ENCODE assay signal across 26 mouse cellular contexts in the genomic region with DNA sequence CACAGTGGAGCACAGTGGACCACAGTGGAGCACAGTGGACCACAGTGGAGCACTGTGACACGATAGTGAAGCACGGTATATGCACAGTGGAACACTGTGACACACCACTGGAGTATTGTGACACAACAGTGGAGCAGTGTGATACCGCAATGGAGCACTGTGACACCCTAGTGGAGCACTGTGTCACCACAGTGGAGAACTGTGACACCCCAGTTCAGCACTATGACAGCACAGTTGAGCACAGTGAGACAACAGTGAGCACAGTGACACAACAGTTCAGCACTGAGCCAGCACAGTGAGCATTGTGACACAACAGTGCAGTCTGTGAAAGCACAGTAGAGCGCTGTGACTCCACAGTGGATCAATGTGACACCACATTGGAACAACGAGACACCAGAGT.
DNase-seq lines count a peak whose midpoint lies in the region; ATAC-seq lines count a peak whose summit lies in the region.
"Had no signal": no experiment of that assay in that cellular context is flagged by ENCODE, and none has a peak within 500 bp of the region (broad histone marks: within the 10 kb centered on the region; RNA-seq: fewer than 3 reads in every experiment).

No protein-coding gene starts in this region.

- no peak overlapping the region for H3K4me2 ChIP-seq in intestine, embryonic 14.5 days (ENCODE audit: low read length)
- no peak overlapping the region for H3K4me2 ChIP-seq in intestine, embryonic 16.5 days (ENCODE audit: low read depth, low read length)
- H3K4me2 ChIP-seq in limb, embryonic 11.5 days (ENCODE audit: low read depth, severe bottlenecking) = no peak overlapping the region
- H3K4me2 ChIP-seq in midbrain, embryonic 13.5 days (replicated peaks) = no peak overlapping the region
- H3K4me2 ChIP-seq: embryonic facial prominence, embryonic 12.5 days; heart, embryonic 13.5 days; hindbrain, embryonic 12.5 days; limb, embryonic 15.5 days; midbrain, embryonic 15.5 days; neural tube, embryonic 15.5 days had no signal

- H3K4me3 ChIP-seq in intestine, embryonic 14.5 days (ENCODE audit: low read depth, low read length) = no peak overlapping the region
- H3K4me3 ChIP-seq in intestine, embryonic 16.5 days (ENCODE audit: low read length) = no peak overlapping the region
- H3K4me3 ChIP-seq in embryonic facial prominence, embryonic 10.5 days = no peak overlapping the region
- no peak overlapping the region for H3K4me3 ChIP-seq in limb, embryonic 11.5 days (ENCODE audit: low read depth, low read length)
- no peak overlapping the region for H3K4me3 ChIP-seq in midbrain, embryonic 13.5 days (replicated peaks)
- H3K4me3 ChIP-seq: embryonic facial prominence, embryonic 12.5 days; gastrocnemius, adult 2 months; heart, adult 2 months; heart, embryonic 13.5 days; hindbrain, embryonic 12.5 days; left cerebral cortex, adult 2 months; limb, embryonic 15.5 days; midbrain, embryonic 15.5 days; neural tube, embryonic 15.5 days had no signal

- WGBS in intestine, embryonic 14.5 days = 79% methylated on average over 5 of the region's 5 CpGs
- WGBS in intestine, embryonic 16.5 days = 80% methylated on average over 5 of the region's 5 CpGs
- 81% methylated on average over 5 of the region's 5 CpGs for WGBS in embryonic facial prominence, embryonic 10.5 days
- WGBS in limb, embryonic 11.5 days = 81% methylated on average over 5 of the region's 5 CpGs
- WGBS in midbrain, embryonic 13.5 days = 73% methylated on average over 5 of the region's 5 CpGs

- no peaks in the 10 kb centered on the region for H3K36me3 ChIP-seq in intestine, embryonic 14.5 days (ENCODE audit: control insufficient read depth, insufficient read depth, low read length)
- H3K36me3 ChIP-seq in intestine, embryonic 16.5 days (ENCODE audit: control insufficient read depth, insufficient read depth, low read length) = no peaks in the 10 kb centered on the region
- H3K36me3 ChIP-seq in embryonic facial prominence, embryonic 10.5 days (replicated peaks) = no peaks in the 10 kb centered on the region
- H3K36me3 ChIP-seq in limb, embryonic 11.5 days (ENCODE audit: control insufficient read depth, insufficient read depth, low read length) = no peaks in the 10 kb centered on the region
- no peaks in the 10 kb centered on the region for H3K36me3 ChIP-seq in midbrain, embryonic 13.5 days
- H3K36me3 ChIP-seq: embryonic facial prominence, embryonic 12.5 days; heart, embryonic 13.5 days; hindbrain, embryonic 12.5 days; limb, embryonic 15.5 days; midbrain, embryonic 15.5 days; neural tube, embryonic 15.5 days had no signal

- H3K9me3 ChIP-seq in intestine, embryonic 14.5 days (ENCODE audit: control insufficient read depth, low read length) = peaks cover 37% of the 10 kb centered on the region
- H3K9me3 ChIP-seq in intestine, embryonic 16.5 days (ENCODE audit: control insufficient read depth, low read length) = peaks cover 49% of the 10 kb centered on the region
- peaks cover 88% of the 10 kb centered on the region for H3K9me3 ChIP-seq in embryonic facial prominence, embryonic 10.5 days
- peaks cover 77% of the 10 kb centered on the region for H3K9me3 ChIP-seq in limb, embryonic 11.5 days (ENCODE audit: control insufficient read depth, low read length)
- H3K9me3 ChIP-seq in midbrain, embryonic 13.5 days = peaks cover 84% of the 10 kb centered on the region

- DNase-seq in intestine, embryonic 14.5 days (ENCODE audit: low spot score) = peak; percentile 6
- peak; percentile 23 for DNase-seq in testis, postnatal 10 days (ENCODE audit: low spot score)
- no peak for DNase-seq in testis, postnatal 14 days (ENCODE audit: low spot score)
- DNase-seq in embryonic facial prominence, embryonic 10.5 days (ENCODE audit: low spot score) = peak; percentile 2
- peak; percentile 7 for DNase-seq in limb, embryonic 11.5 days (ENCODE audit: low spot score)
- DNase-seq: adrenal gland, postnatal 10 days; B cell, adult 2 months; cerebellum, adult 8-10 months; cerebellum, postnatal 25 days; gastrocnemius, adult 2 months; heart, postnatal 10 days; kidney, adult 11 months; kidney, postnatal 14 days; layer of hippocampus, adult 9-11 months; right cerebral cortex, postnatal 25 days had no signal

- no peak for ATAC-seq in intestine, embryonic 14.5 days (replicated peaks; ENCODE audit: low FRiP score, low TSS enrichment, low read depth)
- ATAC-seq in intestine, embryonic 16.5 days = no peak
- no peak for ATAC-seq in limb, embryonic 11.5 days (ENCODE audit: insufficient number of reproducible peaks, low FRiP score, low TSS enrichment, low read depth)
- ATAC-seq in midbrain, embryonic 13.5 days = no peak; the same call in 1 of the 2 replicates
- ATAC-seq: midbrain, embryonic 15.5 days had no signal

- no peaks in the 10 kb centered on the region for H3K27me3 ChIP-seq in intestine, embryonic 14.5 days (replicated peaks; ENCODE audit: control insufficient read depth, insufficient read depth, low read length)
- H3K27me3 ChIP-seq in intestine, embryonic 16.5 days (replicated peaks; ENCODE audit: control insufficient read depth, insufficient read depth, low read length) = no peaks in the 10 kb centered on the region
- no peaks in the 10 kb centered on the region for H3K27me3 ChIP-seq in embryonic facial prominence, embryonic 10.5 days (replicated peaks; ENCODE audit: low read depth, poor library complexity, severe bottlenecking)
- no peaks in the 10 kb centered on the region for H3K27me3 ChIP-seq in limb, embryonic 11.5 days (ENCODE audit: control insufficient read depth, insufficient read depth, low read length)
- no peaks in the 10 kb centered on the region for H3K27me3 ChIP-seq in midbrain, embryonic 13.5 days
- H3K27me3 ChIP-seq: embryonic facial prominence, embryonic 12.5 days; heart, embryonic 13.5 days; hindbrain, embryonic 12.5 days; limb, embryonic 15.5 days; midbrain, embryonic 15.5 days; neural tube, embryonic 15.5 days had no signal

- no peak overlapping the region for H3K9ac ChIP-seq in intestine, embryonic 14.5 days (ENCODE audit: low read length)
- H3K9ac ChIP-seq in intestine, embryonic 16.5 days (ENCODE audit: low read depth, low read length) = no peak overlapping the region
- H3K9ac ChIP-seq in limb, embryonic 11.5 days (ENCODE audit: low read length) = no peak overlapping the region
- H3K9ac ChIP-seq in midbrain, embryonic 13.5 days (replicated peaks) = no peak overlapping the region
- H3K9ac ChIP-seq: embryonic facial prominence, embryonic 12.5 days; heart, embryonic 13.5 days; hindbrain, embryonic 12.5 days; limb, embryonic 15.5 days; liver, embryonic 14.5 days; midbrain, embryonic 15.5 days; neural tube, embryonic 15.5 days had no signal

- H3K27ac ChIP-seq in intestine, embryonic 14.5 days (ENCODE audit: low read depth) = no peak overlapping the region
- H3K27ac ChIP-seq in intestine, embryonic 16.5 days (ENCODE audit: low read length) = no peak overlapping the region
- H3K27ac ChIP-seq in embryonic facial prominence, embryonic 10.5 days (replicated peaks) = no peak overlapping the region
- no peak overlapping the region for H3K27ac ChIP-seq in limb, embryonic 11.5 days (replicated peaks; ENCODE audit: low read depth, low read length)
- no peak overlapping the region for H3K27ac ChIP-seq in midbrain, embryonic 13.5 days
- H3K27ac ChIP-seq: embryonic facial prominence, embryonic 12.5 days; gastrocnemius, adult 2 months; heart, adult 2 months; heart, embryonic 13.5 days; hindbrain, embryonic 12.5 days; left cerebral cortex, adult 2 months; limb, embryonic 15.5 days; liver, embryonic 14.5 days; midbrain, embryonic 15.5 days; neural tube, embryonic 15.5 days had no signal

- H3K4me1 ChIP-seq in intestine, embryonic 14.5 days (replicated peaks; ENCODE audit: control insufficient read depth, insufficient read depth, low read length) = no peaks in the 10 kb centered on the region
- no peaks in the 10 kb centered on the region for H3K4me1 ChIP-seq in intestine, embryonic 16.5 days (ENCODE audit: control insufficient read depth, insufficient read depth, low read length)
- H3K4me1 ChIP-seq in embryonic facial prominence, embryonic 10.5 days = no peaks in the 10 kb centered on the region
- no peaks in the 10 kb centered on the region for H3K4me1 ChIP-seq in limb, embryonic 11.5 days (ENCODE audit: control insufficient read depth, insufficient read depth, low read length)
- no peaks in the 10 kb centered on the region for H3K4me1 ChIP-seq in midbrain, embryonic 13.5 days (replicated peaks)
- H3K4me1 ChIP-seq: embryonic facial prominence, embryonic 12.5 days; heart, embryonic 13.5 days; hindbrain, embryonic 12.5 days; limb, embryonic 15.5 days; midbrain, embryonic 15.5 days; neural tube, embryonic 15.5 days had no signal
